Mouse (Mus musculus) left cerebral cortex, adult 18-20 months (tissue): ENCODE data around the gene Nckap5. TPM values are rescaled to one million over a fixed set of nuclear protein-coding genes. Genes with fewer than 3 reads are reported as not detected.
"Not testable (repeated sequence)": the region's sequence is repeated elsewhere in the genome, so short reads cannot be mapped to it uniquely, and the experiment has no call there.

ENCODE experiments used
- DNase-seq, 2 experiments: peaks; one replicate each; pipeline ENCODE4 v3.0.0; 2021 to 2022; ENCODE audit warnings: low spot score in 2 of 2, mixed read lengths in 1 of 2
- long read RNA-seq, 2 experiments: library from polyadenylated mRNA; stranded (forward); transcript quantifications; one replicate each; pipeline ENCODE4 v2.0.0; 2021
- total RNA-seq, 2 experiments: library from RNA; stranded (reverse); gene quantifications; 2 replicates each; pipeline ENCODE4 v1.2.3; 2021

The Nckap5 gene
- 1 to 10 TPM; 2.5 to 3.6 TPM for total RNA-seq
- long read RNA-seq, experiment 1, partial matches to known transcripts = 0 of 20 reads
- long read RNA-seq, experiment 1, other reads (novel, unspliced or antisense) = 20 of 20 reads
- long read RNA-seq, experiment 2, partial matches to known transcripts = 0 of 18 reads
- long read RNA-seq, experiment 2, other reads (novel, unspliced or antisense) = 18 of 18 reads

GRCm38 (mm10) chr1:126830031-126830927, at the start of gene Nckap5:
Gene Nckap5, minus strand, starts transcription at chr1:126830799.
- DNase-seq = peak; percentile 67 to 74

- DNase-seq = no peak
Observed at GRCm38 (mm10) chr1:126877495-126877894, 46.9 kb upstream of the Nckap5 start.

- no peak for DNase-seq
Observed at GRCm38 (mm10) chr1:126868372-126868771, 37.8 kb upstream of the Nckap5 start.

GRCm38 (mm10) chr1:126867912-126868311, 37.3 kb upstream of the Nckap5 start:
- no peak for DNase-seq

- DNase-seq = peak; percentile 12
Observed at GRCm38 (mm10) chr1:126865591-126866086, 35.0 kb upstream of the Nckap5 start.

GRCm38 (mm10) chr1:126861816-126862215, 31.2 kb upstream of the Nckap5 start:
- no peak for DNase-seq

- DNase-seq = no peak
Observed at GRCm38 (mm10) chr1:126860537-126860936, 29.9 kb upstream of the Nckap5 start.

- DNase-seq = no peak
Observed at GRCm38 (mm10) chr1:126849481-126849880, 18.9 kb upstream of the Nckap5 start.

- DNase-seq = no peak
Observed at GRCm38 (mm10) chr1:126846317-126846716, 15.7 kb upstream of the Nckap5 start.

- no peak for DNase-seq
Observed at GRCm38 (mm10) chr1:126832885-126833284, 2.3 kb upstream of the Nckap5 start.

- no peak for DNase-seq
Observed at GRCm38 (mm10) chr1:126829031-126829430, 1.6 kb downstream of the Nckap5 start.

- DNase-seq = no peak
Observed at GRCm38 (mm10) chr1:126824841-126825240, 5.8 kb downstream of the Nckap5 start.

GRCm38 (mm10) chr1:126822246-126822645, 8.4 kb downstream of the Nckap5 start:
- no peak for DNase-seq

GRCm38 (mm10) chr1:126817381-126818034, 13.1 kb downstream of the Nckap5 start:
- DNase-seq = no peak

- DNase-seq = no peak
Observed at GRCm38 (mm10) chr1:126806994-126807611, 23.5 kb downstream of the Nckap5 start.

GRCm38 (mm10) chr1:126806548-126806947, 24.1 kb downstream of the Nckap5 start:
- peak; percentile 18 to 21 for DNase-seq

GRCm38 (mm10) chr1:126802405-126802804, 28.2 kb downstream of the Nckap5 start:
- DNase-seq = no peak

- no peak for DNase-seq
Observed at GRCm38 (mm10) chr1:126801706-126802105, 28.9 kb downstream of the Nckap5 start.

GRCm38 (mm10) chr1:126799379-126799798, 31.2 kb downstream of the Nckap5 start:
- DNase-seq = peak in 1 of 2 experiments; percentile 13

GRCm38 (mm10) chr1:126780354-126780941, 50.2 kb downstream of the Nckap5 start:
- DNase-seq = not testable (repeated sequence)

- not testable (repeated sequence) for DNase-seq
Observed at GRCm38 (mm10) chr1:126773947-126774346, 56.7 kb downstream of the Nckap5 start.
